Mouse (Mus musculus) limb, embryonic 11.5 days (tissue): ENCODE measurements at regions not wholly inside any gene's neighbourhood (a gene's known extent, or its start where the extent isn't known, plus 50 kb on each side); places are given as distances from the start of the nearest gene placed in this dataset.

Experiments
- ATAC-seq: fragments of 200-750 bp; cut with Nextera tagmentation; 2 replicates; pipeline ENCODE4 v1.8.0; 2017; ENCODE audit warnings: low read depth; ENCODE audit not compliant: insufficient number of reproducible peaks, low FRiP score, low TSS enrichment
- DNase-seq: peaks from one replicate; pipeline ENCODE4 v3.0.0-alpha.2; 2015; ENCODE audit warnings: low spot score
- H3K27ac ChIP-seq: fragments of 300-500 bp; sonication (generic); replicated peaks from 2 replicates; pipeline ENCODE4 v1.5.1; 2014; ENCODE audit warnings: low read depth, mild to moderate bottlenecking, low read length
- H3K27me3 ChIP-seq: fragments of 300-500 bp; sonication (generic); 2 replicates; pipeline ENCODE4 v1.6.1; 2014; ENCODE audit warnings: mild to moderate bottlenecking, low read length, mixed read lengths; ENCODE audit not compliant: control insufficient read depth, insufficient read depth
- H3K36me3 ChIP-seq: fragments of 300-500 bp; sonication (generic); 2 replicates; pipeline ENCODE4 v1.6.1; 2014; ENCODE audit warnings: mild to moderate bottlenecking, low read length, moderate library complexity, mixed read lengths; ENCODE audit not compliant: control insufficient read depth, insufficient read depth
- H3K4me1 ChIP-seq: fragments of 300-500 bp; sonication (generic); 2 replicates; pipeline ENCODE4 v1.6.1; 2014; ENCODE audit warnings: low read length, mixed read lengths; ENCODE audit not compliant: control insufficient read depth, insufficient read depth
- H3K4me2 ChIP-seq: fragments of 300-500 bp; sonication (generic); 2 replicates; pipeline ENCODE4 v1.6.1; 2014; ENCODE audit warnings: low read depth, mild to moderate bottlenecking, moderate library complexity; ENCODE audit not compliant: severe bottlenecking
- H3K4me3 ChIP-seq: fragments of 300-500 bp; sonication (generic); 2 replicates; pipeline ENCODE4 v1.5.1; 2014; ENCODE audit warnings: low read depth, low read length
- H3K9ac ChIP-seq: fragments of 300-500 bp; sonication (generic); 2 replicates; pipeline ENCODE4 v1.6.1; 2014; ENCODE audit warnings: mild to moderate bottlenecking, low read length
- H3K9me3 ChIP-seq: fragments of 300-500 bp; sonication (generic); 2 replicates; pipeline ENCODE4 v1.6.1; 2016; ENCODE audit warnings: low read length; ENCODE audit not compliant: control insufficient read depth
- WGBS: fragments of 180-500 bp; shearing (Covaris S2); extraction: QIAGEN DNeasy Blood & Tissue Kit; methylation state at CpG from one replicate; pipeline ENCODE4 v1.1.7; 2014; 5-methylcytosine and 5-hydroxymethylcytosine counted together

- Histone ChIP-seq H3K4me1 (no peaks in the 10 kb centered on the region), H3K9me3 (no peaks in the 10 kb centered on the region), H3K4me2 (no peak overlapping the region), H3K9ac (no peak overlapping the region), H3K4me3 (no peak overlapping the region), H3K36me3 (no peaks in the 10 kb centered on the region), H3K27me3 (no peaks in the 10 kb centered on the region), H3K27ac (no peak overlapping the region)
- WGBS = 83% methylated on average over 4 of the region's 4 CpGs
- ATAC-seq = no peak
- DNase-seq = no peak
Observed at GRCm38 (mm10) chr16:80196302-80196701, 1004.2 kb upstream of the Ncam2 start.

GRCm38 (mm10) chr16:80202811-80203210, 997.7 kb upstream of the Ncam2 start:
- Histone ChIP-seq H3K4me2 (no peak overlapping the region), H3K27ac (no peak overlapping the region), H3K4me1 (no peaks in the 10 kb centered on the region), H3K4me3 (no peak overlapping the region), H3K9ac (no peak overlapping the region), H3K27me3 (no peaks in the 10 kb centered on the region), H3K36me3 (no peaks in the 10 kb centered on the region), H3K9me3 (no peaks in the 10 kb centered on the region)
- no peak for DNase-seq
- WGBS = 91% methylated on average over 3 of the region's 3 CpGs
- ATAC-seq = no peak

- H3K27ac ChIP-seq = no peak overlapping the region
- no peaks in the 10 kb centered on the region for H3K36me3 ChIP-seq
- DNase-seq = no peak
- no peak for ATAC-seq
- H3K4me1 ChIP-seq = no peaks in the 10 kb centered on the region
- H3K27me3 ChIP-seq = no peaks in the 10 kb centered on the region
- H3K9me3 ChIP-seq = no peaks in the 10 kb centered on the region
- no peak overlapping the region for H3K9ac ChIP-seq
- H3K4me2 ChIP-seq = no peak overlapping the region
- no peak overlapping the region for H3K4me3 ChIP-seq
Observed at GRCm38 (mm10) chr16:80212769-80213168, 987.7 kb upstream of the Ncam2 start.

- Histone ChIP-seq H3K4me1 (no peaks in the 10 kb centered on the region), H3K4me3 (no peak overlapping the region), H3K4me2 (no peak overlapping the region), H3K27me3 (no peaks in the 10 kb centered on the region), H3K9me3 (no peaks in the 10 kb centered on the region), H3K9ac (no peak overlapping the region), H3K27ac (no peak overlapping the region), H3K36me3 (no peaks in the 10 kb centered on the region)
- DNase-seq (no peak), ATAC-seq (no peak)
Observed at GRCm38 (mm10) chr16:80255441-80255840, 945.1 kb upstream of the Ncam2 start.

GRCm38 (mm10) chr16:80266151-80266617, 934.3 kb upstream of the Ncam2 start:
- ATAC-seq = no peak
- 56% methylated on average over 5 of the region's 5 CpGs for WGBS
- DNase-seq = peak; percentile 21

GRCm38 (mm10) chr16:80272291-80273123, 928.0 kb upstream of the Ncam2 start:
- H3K9ac ChIP-seq = no peak overlapping the region
- DNase-seq (no peak), ATAC-seq (peak; percentile 65; the same call in 1 of the 2 replicates)
- H3K4me2 ChIP-seq = no peak overlapping the region
- H3K27ac ChIP-seq = no peak overlapping the region
- 67% methylated on average over 5 of the region's 5 CpGs for WGBS
- H3K27me3 ChIP-seq = no peaks in the 10 kb centered on the region
- H3K36me3 ChIP-seq = no peaks in the 10 kb centered on the region
- no peaks in the 10 kb centered on the region for H3K4me1 ChIP-seq
- H3K9me3 ChIP-seq = no peaks in the 10 kb centered on the region
- H3K4me3 ChIP-seq = no peak overlapping the region

More at GRCm38 (mm10) chr16:80266151-80266617, 934.3 kb upstream of the Ncam2 start:
- no peak overlapping the region for H3K4me3 ChIP-seq
- H3K27ac ChIP-seq = no peak overlapping the region
- no peak overlapping the region for H3K9ac ChIP-seq
- no peaks in the 10 kb centered on the region for H3K9me3 ChIP-seq
- no peak overlapping the region for H3K4me2 ChIP-seq
- no peaks in the 10 kb centered on the region for H3K36me3 ChIP-seq
- H3K27me3 ChIP-seq = no peaks in the 10 kb centered on the region
- H3K4me1 ChIP-seq = no peaks in the 10 kb centered on the region
